Mouse (Mus musculus) liver, postnatal 0 days (tissue): Measurements from ENCODE around the gene Fdxacb1. TPM values are rescaled to one million over a fixed set of nuclear protein-coding genes. Genes with fewer than 3 reads are reported as not detected.

Source experiments
- ATAC-seq: fragments of 200-750 bp; cut with Nextera tagmentation; 2 replicates; pipeline ENCODE4 v1.8.0; 2017; ENCODE audit warnings: mild to moderate bottlenecking, moderate library complexity
- DNase-seq: peaks from one replicate; pipeline ENCODE4 v3.0.0-alpha.2; 2016
- H3K27ac ChIP-seq: fragments of 300-500 bp; sonication (generic); 2 replicates; pipeline ENCODE4 v1.5.1; 2014; ENCODE audit warnings: antibody characterized with exemption, moderate library complexity, mild to moderate bottlenecking, low read depth
- H3K27me3 ChIP-seq: fragments of 300-500 bp; sonication (generic); 2 replicates; pipeline ENCODE4 v1.6.1; 2014; ENCODE audit warnings: low read length, control low read depth, mixed read lengths; ENCODE audit not compliant: insufficient read depth
- H3K36me3 ChIP-seq: fragments of 300-500 bp; sonication (generic); replicated peaks from 2 replicates; pipeline ENCODE4 v1.6.1; 2014; ENCODE audit warnings: mild to moderate bottlenecking, control low read depth, low read length, moderate library complexity, mixed read lengths; ENCODE audit not compliant: insufficient read depth
- H3K4me1 ChIP-seq: fragments of 300-500 bp; sonication (generic); 2 replicates; pipeline ENCODE4 v1.6.1; 2014; ENCODE audit warnings: antibody characterized with exemption, mild to moderate bottlenecking, control low read depth; ENCODE audit not compliant: insufficient read depth
- H3K4me2 ChIP-seq: fragments of 300-500 bp; sonication (generic); 2 replicates; pipeline ENCODE4 v1.6.1; 2014; ENCODE audit warnings: low read depth, mild to moderate bottlenecking, low read length, moderate library complexity, mixed read lengths
- H3K4me3 ChIP-seq: fragments of 300-500 bp; sonication (generic); 2 replicates; pipeline ENCODE4 v1.5.1; 2014; ENCODE audit warnings: low read depth, low read length
- H3K9ac ChIP-seq: fragments of 300-500 bp; sonication (generic); replicated peaks from 2 replicates; pipeline ENCODE4 v1.6.1; 2014; ENCODE audit warnings: mild to moderate bottlenecking, moderate library complexity
- H3K9me3 ChIP-seq: fragments of 300-500 bp; sonication (generic); 2 replicates; pipeline ENCODE4 v1.6.1; 2016; ENCODE audit warnings: mild to moderate bottlenecking, control low read depth, low read length, mixed read lengths
- CTCF ChIP-seq: sonication (generic); IDR thresholded peaks from 2 replicates; pipeline ENCODE4 v1.5.1; 2016; ENCODE audit warnings: antibody characterized with exemption, low read depth
- EP300 ChIP-seq: IDR thresholded peaks from 2 replicates; pipeline ENCODE4 v1.6.1; 2016; ENCODE audit warnings: antibody characterized with exemption, low read depth, mild to moderate bottlenecking
- WGBS: fragments of 180-500 bp; shearing (Covaris S2); extraction: QIAGEN DNeasy Blood & Tissue Kit; methylation state at CpG from one replicate; pipeline ENCODE4 v1.1.7; 2014; ENCODE audit not compliant: insufficient replicate concordance; 5-methylcytosine and 5-hydroxymethylcytosine counted together
- polyA plus RNA-seq: library from polyadenylated mRNA; unstranded; fragments of >200 nt; fragmentation: Nextera tagmentation; extraction: Ambion mirVana; gene quantifications from 2 replicates; pipeline ENCODE4 v1.2.1, GENCODE M21; 2015

Fdxacb1 gene
- polyA plus RNA-seq, 1 experiment from 2014 or later, result 6.6 TPM

- peak overlapping the region; percentile 85 for H3K27ac ChIP-seq
These were observed 22.2 kb upstream of the Fdxacb1 start for GRCm38 (mm10) chr9:50745806-50746205.

GRCm38 (mm10) chr9:50746214-50746677 lies 21.8 kb upstream of the Fdxacb1 start, which contains the start of gene 2310030G06Rik:
2310030G06Rik (minus strand) TSS chr9:50746536.
- TF ChIP-seq EP300 (no peak), CTCF (peak; percentile 47)
- Histone ChIP-seq H3K27ac (peak within 1 kb of the TSS; percentile 85), H3K9me3 (no peaks in the 10 kb centered on the region), H3K4me1 (no peaks in the 10 kb centered on the region), H3K4me3 (peak within 1 kb of the TSS; percentile 46), H3K4me2 (peak within 1 kb of the TSS; percentile 53), H3K27me3 (no peaks in the 10 kb centered on the region), H3K9ac (peak within 1 kb of the TSS; percentile 61), H3K36me3 (no peaks in the 10 kb centered on the region)
- ATAC-seq (peak; percentile 82), DNase-seq (peak; percentile 60)
- WGBS, result 9% methylated on average over 19 of the region's 19 CpGs

More at GRCm38 (mm10) chr9:50745806-50746205, 22.2 kb upstream of the Fdxacb1 start:
- no peaks in the 10 kb centered on the region; the same call in 1 of the 2 replicates for H3K36me3 ChIP-seq
- H3K9me3 ChIP-seq, result no peaks in the 10 kb centered on the region
- ATAC-seq, result peak; percentile 73
- H3K4me3 ChIP-seq, result peak overlapping the region; percentile 46
- no peaks in the 10 kb centered on the region for H3K4me1 ChIP-seq
- peak overlapping the region; percentile 53 for H3K4me2 ChIP-seq
- no peaks in the 10 kb centered on the region for H3K27me3 ChIP-seq
- 26% methylated on average over 7 of the region's 7 CpGs for WGBS
- DNase-seq, result no peak
- H3K9ac ChIP-seq, result peak overlapping the region; percentile 61
- TF ChIP-seq EP300 (no peak), CTCF (no peak)

- 75% methylated on average over 6 of the region's 6 CpGs for WGBS
- Histone ChIP-seq H3K4me2 (no peak overlapping the region), H3K9me3 (no peaks in the 10 kb centered on the region), H3K36me3 (no peaks in the 10 kb centered on the region), H3K27me3 (no peaks in the 10 kb centered on the region), H3K4me3 (no peak overlapping the region), H3K4me1 (no peaks in the 10 kb centered on the region), H3K9ac (no peak overlapping the region), H3K27ac (no peak overlapping the region)
- DNase-seq (no peak), ATAC-seq (no peak)
- TF ChIP-seq EP300 (no peak), CTCF (no peak)
These were observed 17.3 kb upstream of the Fdxacb1 start for GRCm38 (mm10) chr9:50750706-50751105.

- ATAC-seq, result no peak
- DNase-seq, result no peak
- 71% methylated on average over 22 of the region's 22 CpGs for WGBS
- no peak for TF ChIP-seq EP300
- no peak for TF ChIP-seq CTCF
- no peaks in the 10 kb centered on the region for H3K9me3 ChIP-seq
- H3K36me3 ChIP-seq, result no peaks in the 10 kb centered on the region
- no peaks in the 10 kb centered on the region for H3K27me3 ChIP-seq
- H3K4me1 ChIP-seq, result no peaks in the 10 kb centered on the region
- no peak within 1 kb of the TSS for H3K9ac ChIP-seq
- H3K4me2 ChIP-seq, result 0 out of 2 replicates have a peak within 1 kb of the TSS, but pooled peaks have one; percentile 13
- H3K4me3 ChIP-seq, result no peak within 1 kb of the TSS
- H3K27ac ChIP-seq, result peak within 1 kb of the TSS; percentile 35; the same call in 1 of the 2 replicates
These were observed 16.7 kb upstream of the Fdxacb1 start, which contains the start of gene Cryab for GRCm38 (mm10) chr9:50751323-50751722. Cryab (plus strand) TSS chr9:50751325.

- 0 out of 2 replicates have a peak within 1 kb of the TSS, but pooled peaks have one; percentile 13 for H3K4me2 ChIP-seq
- WGBS, result 76% methylated on average over 14 of the region's 14 CpGs
- H3K9ac ChIP-seq, result no peak within 1 kb of the TSS
- no peaks in the 10 kb centered on the region for H3K4me1 ChIP-seq
- H3K4me3 ChIP-seq, result no peak within 1 kb of the TSS
- H3K27ac ChIP-seq, result peak within 1 kb of the TSS; percentile 35; the same call in 1 of the 2 replicates
- no peaks in the 10 kb centered on the region for H3K9me3 ChIP-seq
- ATAC-seq (no peak), DNase-seq (no peak)
- no peaks in the 10 kb centered on the region for H3K27me3 ChIP-seq
- no peaks in the 10 kb centered on the region for H3K36me3 ChIP-seq
- no peak for TF ChIP-seq EP300
- TF ChIP-seq CTCF, result no peak
These were observed 15.9 kb upstream of the Fdxacb1 start, which contains the start of gene Hspb2 for GRCm38 (mm10) chr9:50752054-50752602. Hspb2 (minus strand) TSS chr9:50752354.

- Histone ChIP-seq H3K4me3 (no peak overlapping the region), H3K9ac (no peak overlapping the region), H3K36me3 (no peaks in the 10 kb centered on the region), H3K9me3 (no peaks in the 10 kb centered on the region), H3K27me3 (no peaks in the 10 kb centered on the region), H3K4me1 (no peaks in the 10 kb centered on the region), H3K27ac (0 out of 2 replicates have a peak overlapping the region, but pooled peaks have one; percentile 35), H3K4me2 (0 out of 2 replicates have a peak overlapping the region, but pooled peaks have one; percentile 0)
- no peak for DNase-seq
- no peak for ATAC-seq
- WGBS, result 78% methylated on average over 17 of the region's 17 CpGs
- TF ChIP-seq EP300 (no peak), CTCF (no peak)
These were observed 15.0 kb upstream of the Fdxacb1 start for GRCm38 (mm10) chr9:50752784-50753615.
